Mouse (Mus musculus) ES-Bruce4 (cell line): ENCODE results near the gene Iqck. TPM values are rescaled to one million over a fixed set of nuclear protein-coding genes. Genes with fewer than 3 reads are reported as not detected.

Experiments used
- H3K27ac ChIP-seq: 2 replicates; pipeline ENCODE4 v1.5.1; 2012; ENCODE audit warnings: low read length, inconsistent platforms; ENCODE audit not compliant: insufficient read depth
- H3K27me3 ChIP-seq: 2 replicates; pipeline ENCODE4 v1.6.1; 2012; ENCODE audit warnings: mild to moderate bottlenecking, low read length, inconsistent platforms; ENCODE audit not compliant: control insufficient read depth, poor library complexity, insufficient read depth, severe bottlenecking
- H3K36me3 ChIP-seq: 2 replicates; pipeline ENCODE4 v1.6.1; 2012; ENCODE audit warnings: inconsistent platforms, mild to moderate bottlenecking, low read length, moderate library complexity; ENCODE audit not compliant: control insufficient read depth, poor library complexity, insufficient read depth, severe bottlenecking
- H3K4me1 ChIP-seq: one replicate; pipeline ENCODE4 v1.8.1; 2011; ENCODE audit warnings: low read length; ENCODE audit not compliant: control insufficient read depth, insufficient read depth
- H3K4me3 ChIP-seq: 2 replicates; pipeline ENCODE4 v1.5.1; 2011; ENCODE audit warnings: low read depth, mild to moderate bottlenecking, low read length
- H3K9ac ChIP-seq: 2 replicates; pipeline ENCODE4 v1.6.1; 2012; ENCODE audit warnings: low read depth, mild to moderate bottlenecking, inconsistent platforms; ENCODE audit not compliant: poor library complexity, severe bottlenecking
- H3K9me3 ChIP-seq: replicated peaks from 2 replicates; pipeline ENCODE4 v1.6.1; 2012; ENCODE audit warnings: mild to moderate bottlenecking, low read length, inconsistent platforms; ENCODE audit not compliant: control insufficient read depth, poor library complexity, insufficient read depth, severe bottlenecking
- CTCF ChIP-seq: IDR thresholded peaks from one replicate; pipeline ENCODE4 v1.8.1; 2011; ENCODE audit warnings: low read depth, low read length
- EP300 ChIP-seq: IDR thresholded peaks from 2 replicates; pipeline ENCODE4 v1.6.1; 2011; ENCODE audit warnings: low read depth, low read length; ENCODE audit not compliant: insufficient read depth
- POLR2A ChIP-seq: IDR thresholded peaks from one replicate; pipeline ENCODE4 v1.8.1; 2011; ENCODE audit warnings: low read length; ENCODE audit not compliant: insufficient read depth
- polyA plus RNA-seq: library from polyadenylated mRNA; stranded (reverse); fragments of >200 nt; gene quantifications from 2 replicates; pipeline ENCODE4 v1.2.4, GENCODE M21; 2011; ENCODE audit warnings: low read depth; ENCODE audit not compliant: missing spikeins, insufficient read depth, insufficient read length

Iqck gene
- polyA plus RNA-seq, 1 experiment = 0.73 TPM

- no peak overlapping the region for H3K27ac ChIP-seq
- H3K9me3 ChIP-seq = no peaks in the 10 kb centered on the region
- H3K27me3 ChIP-seq = no peaks in the 10 kb centered on the region
- peaks cover 13% of the 10 kb centered on the region for H3K4me1 ChIP-seq
- TF ChIP-seq CTCF = no peak
- TF ChIP-seq EP300 = no peak
- TF ChIP-seq POLR2A = no peak
- no peak overlapping the region for H3K4me3 ChIP-seq
- H3K9ac ChIP-seq = no peak overlapping the region
- no peaks in the 10 kb centered on the region for H3K36me3 ChIP-seq
Measured at GRCm38 (mm10) chr7:118817741-118818140, 37.8 kb upstream of the Iqck start.

DNA sequence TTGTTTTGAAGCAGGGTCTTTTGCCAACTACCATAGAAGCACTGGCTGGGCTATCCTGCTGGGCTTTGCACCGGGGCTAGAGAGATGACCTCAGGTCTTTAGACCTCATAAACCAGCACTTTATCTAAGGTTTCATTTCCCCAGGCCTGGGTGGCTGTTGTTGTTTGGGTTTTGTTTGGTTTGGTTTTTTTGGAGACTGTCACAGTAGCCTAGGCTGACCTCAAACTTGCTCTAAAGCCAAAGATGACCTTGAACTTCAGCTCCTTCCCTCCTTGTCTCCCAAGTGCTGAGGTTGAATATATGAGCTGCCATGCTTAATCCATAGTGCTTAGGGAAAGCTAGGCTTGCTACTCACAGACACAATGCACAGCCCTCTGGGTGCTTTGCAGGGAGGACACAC lies 35.9 kb upstream of the Iqck start:
- Histone ChIP-seq H3K9ac (no peak overlapping the region), H3K27me3 (no peaks in the 10 kb centered on the region), H3K4me1 (peaks cover 13% of the 10 kb centered on the region), H3K27ac (no peak overlapping the region), H3K4me3 (no peak overlapping the region), H3K36me3 (no peaks in the 10 kb centered on the region), H3K9me3 (no peaks in the 10 kb centered on the region)
- TF ChIP-seq CTCF = no peak

DNA sequence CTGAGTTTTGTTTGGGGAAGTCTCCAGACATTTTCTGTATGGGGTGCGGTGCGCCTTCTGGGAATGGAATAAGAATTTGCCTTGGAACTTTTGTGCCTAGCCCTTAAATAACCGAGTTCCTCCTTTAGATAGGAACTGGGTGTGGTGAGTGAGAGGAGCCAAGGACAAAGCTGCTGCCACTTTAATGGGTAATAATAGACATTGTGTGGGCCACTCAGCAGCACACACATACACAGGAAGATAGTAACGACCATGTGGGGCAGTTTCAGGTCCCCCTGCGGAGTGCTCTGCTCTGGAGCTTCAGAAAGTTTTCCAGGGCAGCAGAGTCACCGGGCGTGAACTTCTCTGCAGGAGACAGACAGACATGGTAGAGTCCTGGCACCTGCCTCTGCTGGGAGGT lies 34.2 kb upstream of the Iqck start:
- Histone ChIP-seq H3K9ac (no peak overlapping the region), H3K4me1 (peaks cover 13% of the 10 kb centered on the region), H3K9me3 (no peaks in the 10 kb centered on the region), H3K27me3 (no peaks in the 10 kb centered on the region), H3K36me3 (no peaks in the 10 kb centered on the region), H3K27ac (peak overlapping the region; percentile 61), H3K4me3 (no peak overlapping the region)
- TF ChIP-seq EP300 (no peak), CTCF (no peak), POLR2A (no peak)

- peaks cover 13% of the 10 kb centered on the region for H3K4me1 ChIP-seq
Measured at GRCm38 (mm10) chr7:118821887-118822556, 33.5 kb upstream of the Iqck start.

DNA sequence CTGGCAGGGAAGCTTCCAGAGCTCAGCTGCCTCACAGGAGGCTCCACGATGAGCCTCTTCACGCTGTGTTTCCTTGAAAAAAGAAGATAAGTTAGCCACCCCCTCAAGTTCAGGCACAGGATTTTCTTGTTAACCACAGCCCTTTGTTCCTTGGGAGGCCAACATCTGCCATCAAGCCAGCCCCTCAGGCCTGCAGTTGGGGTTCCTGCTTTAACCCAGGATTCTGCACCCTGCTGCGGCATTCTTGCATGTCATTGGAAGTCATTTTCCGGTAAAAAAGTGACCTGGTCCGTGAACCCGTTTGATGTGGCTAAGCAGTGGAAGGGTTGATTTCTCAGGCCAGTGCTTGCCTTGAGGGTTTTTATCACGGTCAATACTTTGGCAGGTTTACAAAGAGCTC lies 31.1 kb upstream of the Iqck start:
- H3K27me3 ChIP-seq = no peaks in the 10 kb centered on the region
- no peak overlapping the region for H3K4me3 ChIP-seq
- TF ChIP-seq POLR2A = no peak
- no peak for TF ChIP-seq EP300
- TF ChIP-seq CTCF = no peak
- H3K9ac ChIP-seq = no peak overlapping the region
- no peaks in the 10 kb centered on the region for H3K9me3 ChIP-seq
- H3K4me1 ChIP-seq = peaks cover 5% of the 10 kb centered on the region
- H3K27ac ChIP-seq = no peak overlapping the region
- H3K36me3 ChIP-seq = no peaks in the 10 kb centered on the region

More at GRCm38 (mm10) chr7:118821887-118822556, 33.5 kb upstream of the Iqck start:
- no peaks in the 10 kb centered on the region for H3K27me3 ChIP-seq
- TF ChIP-seq POLR2A (no peak), EP300 (no peak), CTCF (no peak)
- no peaks in the 10 kb centered on the region for H3K9me3 ChIP-seq
- H3K27ac ChIP-seq = 0 out of 2 replicates have a peak overlapping the region, but pooled peaks have one; percentile 39
- H3K9ac ChIP-seq = no peak overlapping the region
- no peaks in the 10 kb centered on the region for H3K36me3 ChIP-seq
- H3K4me3 ChIP-seq = no peak overlapping the region

DNA sequence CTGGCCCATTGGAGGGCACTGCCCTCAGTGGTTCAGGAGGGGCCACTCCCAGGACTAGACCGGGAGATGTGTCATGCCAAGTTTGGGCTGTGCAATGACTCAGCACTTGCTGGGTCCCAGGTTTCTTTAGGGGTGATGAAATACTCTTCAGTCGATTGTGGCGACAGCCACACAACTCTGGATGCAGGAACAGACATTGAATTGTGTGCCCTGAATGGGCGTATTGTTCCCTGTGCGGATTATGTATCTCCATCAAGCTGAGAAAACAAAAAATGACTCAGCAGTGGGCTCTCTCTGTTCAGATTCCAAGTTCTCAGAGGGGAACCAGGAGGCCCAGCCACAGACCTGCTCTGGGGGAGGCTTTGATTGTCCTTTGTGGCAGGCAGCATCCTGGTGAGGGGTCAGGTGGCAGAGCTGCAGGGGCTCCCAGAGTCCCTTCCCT lies 27.6 kb upstream of the Iqck start:
- no peaks in the 10 kb centered on the region for H3K9me3 ChIP-seq
- peaks cover 5% of the 10 kb centered on the region for H3K4me1 ChIP-seq
- TF ChIP-seq EP300 (no peak), CTCF (no peak), POLR2A (no peak)
- no peak overlapping the region for H3K4me3 ChIP-seq
- no peak overlapping the region for H3K9ac ChIP-seq
- H3K36me3 ChIP-seq = no peaks in the 10 kb centered on the region
- H3K27ac ChIP-seq = no peak overlapping the region
- H3K27me3 ChIP-seq = no peaks in the 10 kb centered on the region
